Mouse (Mus musculus) splenic B cell, adult 2 months (primary cell): ENCODE measurements around the gene Dennd1a.
"Not testable (repeated sequence)": the region's sequence is repeated elsewhere in the genome, so short reads cannot be mapped to it uniquely, and the experiment has no call there.

ENCODE experiments used
- DNase-seq: peaks from one replicate; pipeline ENCODE4 v3.0.0-alpha.2; 2011; ENCODE audit warnings: low read depth, low spot score
- H3K27me3 ChIP-seq: 2 replicates; pipeline ENCODE4 v1.6.1; 2012; ENCODE audit warnings: mild to moderate bottlenecking, low read length, moderate library complexity, mixed read lengths; ENCODE audit not compliant: control insufficient read depth, poor library complexity, insufficient read depth, severe bottlenecking
- H3K36me3 ChIP-seq: 2 replicates; pipeline ENCODE4 v1.6.1; 2012; ENCODE audit warnings: mild to moderate bottlenecking, low read length, moderate library complexity, mixed read lengths; ENCODE audit not compliant: control insufficient read depth, poor library complexity, insufficient read depth, severe bottlenecking

The Dennd1a gene

DNA sequence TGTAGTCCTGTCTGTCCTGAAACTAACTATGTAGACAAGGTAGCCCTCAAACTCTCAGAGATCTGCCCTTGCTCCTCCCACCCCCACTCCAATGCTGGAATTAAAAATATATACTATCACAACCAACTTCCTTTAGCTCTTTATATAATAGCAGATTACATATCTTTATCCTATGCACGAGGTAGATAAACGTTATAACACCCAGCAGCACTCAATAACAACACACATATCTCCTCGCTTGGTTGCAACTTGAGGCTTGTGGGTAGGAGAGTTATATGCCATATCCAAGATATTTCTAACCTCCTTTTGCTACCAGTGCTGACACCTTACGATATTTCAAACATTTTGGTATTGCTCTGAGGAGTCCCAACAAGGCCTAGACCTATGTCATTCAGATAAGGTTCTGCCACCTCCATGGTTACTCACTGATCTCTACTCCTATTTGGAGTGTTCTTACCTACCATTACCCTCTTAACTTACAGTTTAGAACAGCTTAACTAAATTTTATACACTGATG lies 346.3 kb downstream of the Dennd1a start:
- DNase-seq: no peak
- H3K36me3 ChIP-seq: no peaks in the 10 kb centered on the region
- no peaks in the 10 kb centered on the region for H3K27me3 ChIP-seq

DNA sequence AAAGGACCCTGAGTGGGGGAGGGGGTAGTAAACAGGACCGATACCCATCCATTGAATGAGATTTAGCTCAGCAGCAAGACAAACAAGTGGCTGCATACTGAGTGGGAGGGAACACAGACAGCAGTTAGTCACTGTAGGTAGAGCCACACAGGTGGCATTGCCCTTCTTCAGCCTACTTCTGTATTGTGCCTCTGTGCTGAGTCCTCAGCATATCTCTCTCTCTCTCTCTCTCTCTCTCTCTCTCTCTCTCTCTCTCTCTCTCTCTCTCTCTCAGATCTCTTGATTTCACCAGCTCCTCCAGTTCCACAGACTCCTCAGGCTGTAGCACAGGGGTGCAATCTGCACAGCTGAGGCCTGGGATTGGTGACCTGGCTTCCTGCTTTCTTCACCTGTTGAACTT lies 347.2 kb downstream of the Dennd1a start:
- Histone ChIP-seq H3K36me3 (no peaks in the 10 kb centered on the region), H3K27me3 (no peaks in the 10 kb centered on the region)
- no peak for DNase-seq

DNA sequence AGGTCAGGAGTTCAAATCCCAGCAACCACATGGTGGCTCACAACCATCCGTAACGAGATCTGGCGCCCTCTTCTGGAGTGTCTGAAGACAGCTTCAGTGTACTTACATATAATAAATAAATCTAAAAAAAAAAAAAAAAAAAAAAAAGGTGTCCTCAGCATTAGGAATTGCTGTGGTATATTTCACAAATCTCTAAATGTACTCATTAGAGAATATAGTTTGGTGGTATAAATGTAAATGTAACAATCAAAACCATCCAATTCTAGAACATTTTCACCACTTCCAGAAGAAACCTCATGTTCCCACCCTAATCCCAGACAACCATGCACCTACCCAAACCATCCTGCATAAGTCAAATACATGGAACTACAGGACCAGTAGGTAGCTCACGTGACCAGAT lies 350.3 kb downstream of the Dennd1a start:
- H3K27me3 ChIP-seq, DNase-seq, H3K36me3 ChIP-seq: not testable (repeated sequence)

DNA sequence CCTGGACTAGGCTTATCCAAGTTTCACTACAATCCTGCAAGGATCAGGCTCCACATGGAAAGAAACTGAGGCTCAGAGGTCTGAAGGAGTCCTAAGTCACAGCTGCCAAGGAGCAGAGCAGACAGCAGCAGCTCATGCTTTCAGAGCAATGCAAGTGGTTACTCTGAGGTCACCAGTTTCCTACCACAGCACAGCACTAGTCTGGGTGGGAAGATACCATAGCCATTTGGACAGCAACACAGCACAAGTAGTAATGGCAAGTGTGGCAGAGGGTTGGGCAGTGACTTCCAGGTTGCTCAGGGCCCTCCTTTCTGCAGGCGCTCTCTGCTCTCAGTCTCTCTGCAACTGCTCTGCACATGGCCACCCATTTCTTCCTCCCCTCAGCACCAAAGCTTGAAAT lies 354.9 kb downstream of the Dennd1a start:
- no peaks in the 10 kb centered on the region for H3K36me3 ChIP-seq
- no peak for DNase-seq
- no peaks in the 10 kb centered on the region for H3K27me3 ChIP-seq

DNA sequence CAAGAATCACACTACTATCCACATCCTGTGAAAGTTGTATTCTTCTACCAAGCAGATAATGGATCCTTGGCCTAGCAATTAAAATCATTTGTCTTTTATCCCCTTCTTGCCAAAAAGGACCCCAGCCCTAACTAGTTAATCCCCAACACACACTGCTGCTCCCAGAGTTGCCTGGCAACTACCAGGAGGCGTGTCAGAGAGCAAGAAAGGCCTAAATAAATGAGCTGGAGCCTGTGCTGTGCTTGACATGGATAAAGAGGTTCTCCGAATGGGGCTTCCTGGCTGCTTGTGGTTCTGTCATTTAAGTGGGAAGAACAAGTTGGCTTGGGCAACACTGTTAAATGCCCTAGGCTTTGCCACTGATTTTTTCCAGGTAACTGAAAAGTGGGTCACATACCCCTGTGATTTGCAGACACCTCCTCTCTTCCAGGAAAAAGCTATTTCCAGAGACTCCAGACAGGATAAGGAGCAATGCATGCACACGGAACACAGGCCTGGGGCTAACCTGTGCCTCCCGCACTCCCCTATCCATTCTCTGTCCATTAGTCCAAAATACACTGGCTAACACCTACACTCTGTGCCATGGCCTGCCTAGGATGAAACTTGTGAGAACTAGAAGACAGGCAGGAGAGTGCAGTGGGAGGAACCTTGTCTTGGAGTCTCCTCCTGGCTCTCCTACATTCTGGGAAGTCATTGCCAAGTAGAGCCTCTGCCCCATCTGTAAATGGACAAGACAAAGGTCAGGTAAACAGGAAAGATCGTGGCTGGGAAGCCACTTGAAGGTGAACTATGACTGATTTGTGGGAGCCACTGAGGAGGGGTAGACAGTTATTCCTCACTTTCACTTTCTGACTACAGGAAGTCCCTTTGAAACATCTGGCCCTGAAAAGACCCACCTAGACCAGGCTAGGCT lies 355.9 kb downstream of the Dennd1a start:
- DNase-seq: no peak
- H3K27me3 ChIP-seq: no peaks in the 10 kb centered on the region

DNA sequence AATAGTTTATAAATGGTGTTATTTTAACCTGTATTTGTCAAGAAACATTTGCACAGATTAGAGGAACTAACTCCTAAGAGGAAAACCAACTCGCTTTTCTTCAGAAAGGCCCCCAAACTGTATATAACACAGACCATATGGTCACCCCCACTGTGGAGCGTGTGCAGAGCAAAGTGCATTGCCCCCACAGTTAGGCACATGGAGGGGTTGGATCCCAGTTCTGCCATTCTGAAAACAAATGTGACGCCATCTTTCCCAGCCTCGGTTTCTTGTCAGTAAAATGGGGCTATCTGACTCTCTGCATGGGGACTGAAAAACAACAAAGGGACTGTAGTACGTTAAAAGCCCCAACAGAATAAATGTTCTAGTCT lies 361.1 kb downstream of the Dennd1a start:
- Histone ChIP-seq H3K36me3 (no peaks in the 10 kb centered on the region), H3K27me3 (no peaks in the 10 kb centered on the region)
- no peak for DNase-seq

More for the DNA sequence above, 355.9 kb downstream of the Dennd1a start:
- no peaks in the 10 kb centered on the region for H3K36me3 ChIP-seq

DNA sequence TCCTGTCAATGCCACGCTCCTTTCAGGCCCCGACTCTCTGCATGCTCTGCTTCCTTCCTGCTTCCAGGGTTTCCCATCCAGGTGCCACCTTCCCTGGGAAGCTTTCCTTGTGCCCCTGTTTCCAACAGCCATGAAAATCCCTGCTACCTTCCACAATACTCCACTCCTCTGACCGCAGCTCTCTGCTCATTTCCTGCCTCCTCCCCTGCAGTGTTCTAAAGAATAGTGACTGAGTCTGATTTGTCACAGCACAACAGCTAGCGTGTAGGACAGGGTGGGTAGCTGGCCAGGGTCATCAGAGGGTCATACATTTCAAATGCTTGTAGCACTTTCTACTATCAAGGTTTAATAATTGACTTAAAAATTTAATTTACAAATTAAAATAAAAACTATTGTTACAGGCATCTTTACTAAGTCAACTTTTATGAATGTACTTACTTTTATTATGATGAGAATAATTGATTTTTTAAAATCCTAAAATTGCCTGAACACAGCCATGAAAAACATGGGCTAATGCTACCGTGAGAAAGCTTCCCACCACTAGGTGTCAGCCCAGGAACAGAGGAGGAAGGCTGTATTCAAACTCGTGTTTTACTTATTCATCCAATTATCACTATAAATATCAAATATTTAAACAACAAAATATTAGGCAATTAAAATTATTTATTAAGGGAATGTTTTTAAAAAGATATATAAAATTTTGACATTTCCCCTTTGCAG lies 361.6 kb downstream of the Dennd1a start:
- no peaks in the 10 kb centered on the region for H3K36me3 ChIP-seq
- no peaks in the 10 kb centered on the region for H3K27me3 ChIP-seq
- DNase-seq: peak; percentile 55

DNA sequence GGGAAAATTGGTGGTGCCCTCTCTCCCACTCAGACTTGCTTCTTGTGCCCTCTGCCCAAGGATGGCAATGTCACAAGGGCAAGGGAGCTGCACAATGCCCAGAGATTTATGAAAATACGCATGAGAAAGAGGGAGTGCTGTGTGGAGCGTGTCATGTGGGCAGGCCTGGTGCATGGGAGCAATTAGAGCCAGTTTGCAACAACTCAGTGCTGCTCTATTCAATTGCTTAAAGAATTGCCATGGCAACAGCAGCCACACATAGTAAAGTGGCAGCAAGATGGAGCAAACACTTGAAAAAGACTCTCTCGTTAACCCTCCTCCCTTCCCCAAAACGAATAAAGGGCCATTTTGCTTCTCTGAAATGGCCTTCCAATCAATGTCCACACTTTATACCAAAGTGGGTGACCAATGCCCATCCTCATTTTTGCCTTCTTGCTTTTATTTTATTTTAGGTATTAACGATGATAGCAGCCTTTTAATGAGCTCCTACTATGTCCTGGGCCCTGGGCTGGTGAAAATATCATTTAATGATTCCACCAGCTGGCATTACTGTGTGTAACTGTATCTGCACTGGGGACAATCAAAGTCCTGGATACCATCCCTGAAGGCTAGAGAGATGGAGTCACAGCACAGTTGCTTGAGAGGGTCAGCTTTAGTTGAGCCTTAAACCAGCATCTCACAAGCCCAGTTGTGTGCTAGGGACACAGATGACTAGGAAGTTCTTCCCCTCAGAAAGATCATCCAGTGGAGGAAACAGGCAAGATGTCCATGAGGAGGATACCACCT lies 378.3 kb downstream of the Dennd1a start:
- H3K36me3 ChIP-seq: no peaks in the 10 kb centered on the region
- no peaks in the 10 kb centered on the region for H3K27me3 ChIP-seq
- DNase-seq: no peak

DNA sequence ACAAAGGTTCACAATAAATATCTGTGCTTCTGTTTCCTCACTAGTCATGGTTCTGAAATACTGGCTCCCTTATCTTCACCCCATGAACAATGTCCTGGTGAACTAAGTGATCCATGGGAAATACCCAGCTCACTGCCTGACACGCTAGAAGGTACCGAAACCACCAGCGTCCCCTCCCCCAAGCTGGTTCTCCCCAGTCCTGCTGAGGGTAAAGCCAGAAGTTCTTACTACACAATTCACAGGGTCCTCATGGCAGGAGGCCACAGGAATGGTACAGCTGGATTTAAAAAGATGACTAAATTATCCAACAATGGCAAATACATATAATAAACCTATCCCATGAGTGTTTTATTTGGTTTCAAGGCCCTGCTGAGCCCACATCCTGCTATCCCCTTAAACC lies 378.9 kb downstream of the Dennd1a start:
- Histone ChIP-seq H3K27me3 (no peaks in the 10 kb centered on the region), H3K36me3 (no peaks in the 10 kb centered on the region)
- DNase-seq: no peak

DNA sequence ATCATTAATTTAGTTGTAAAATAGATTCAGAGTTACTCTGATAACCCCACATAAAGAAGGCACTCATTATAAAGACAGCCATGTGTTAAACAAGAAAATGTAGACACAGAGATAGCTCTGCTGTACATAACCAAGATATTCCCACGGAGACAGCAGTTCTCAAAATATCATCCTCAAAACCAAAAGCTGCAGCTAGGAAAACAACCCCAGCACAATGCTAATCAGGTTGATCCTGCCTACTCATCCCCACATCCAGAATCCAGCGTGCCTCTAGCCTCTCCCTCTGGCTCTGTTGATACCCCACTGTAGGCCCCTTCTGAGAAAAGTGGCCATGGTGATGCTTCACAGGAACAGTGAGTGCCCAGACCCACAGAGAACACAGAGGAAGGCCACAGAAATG lies 380.9 kb downstream of the Dennd1a start:
- no peak for DNase-seq
- Histone ChIP-seq H3K27me3 (no peaks in the 10 kb centered on the region), H3K36me3 (no peaks in the 10 kb centered on the region)

DNA sequence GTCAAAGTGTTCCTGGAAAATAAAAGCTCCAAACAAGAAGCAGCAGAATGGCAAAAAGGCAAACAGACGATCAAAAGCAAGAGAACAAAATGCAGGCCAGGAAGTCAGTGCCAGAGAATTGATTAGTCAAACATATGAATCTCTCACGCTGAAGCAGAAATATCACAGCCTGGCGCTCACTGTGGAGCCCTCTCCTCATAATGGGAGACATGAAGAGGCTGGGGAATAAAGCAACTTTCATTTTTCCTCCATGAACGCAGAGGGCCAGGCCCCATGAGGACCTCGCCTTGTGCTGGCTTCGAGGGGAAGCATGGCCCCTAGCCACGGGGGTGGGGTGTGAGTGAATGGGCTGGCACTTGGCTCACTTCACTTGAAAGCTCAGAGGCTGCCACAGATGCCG lies 383.9 kb downstream of the Dennd1a start:
- H3K36me3 ChIP-seq: no peaks in the 10 kb centered on the region
- DNase-seq: no peak
- no peaks in the 10 kb centered on the region for H3K27me3 ChIP-seq

DNA sequence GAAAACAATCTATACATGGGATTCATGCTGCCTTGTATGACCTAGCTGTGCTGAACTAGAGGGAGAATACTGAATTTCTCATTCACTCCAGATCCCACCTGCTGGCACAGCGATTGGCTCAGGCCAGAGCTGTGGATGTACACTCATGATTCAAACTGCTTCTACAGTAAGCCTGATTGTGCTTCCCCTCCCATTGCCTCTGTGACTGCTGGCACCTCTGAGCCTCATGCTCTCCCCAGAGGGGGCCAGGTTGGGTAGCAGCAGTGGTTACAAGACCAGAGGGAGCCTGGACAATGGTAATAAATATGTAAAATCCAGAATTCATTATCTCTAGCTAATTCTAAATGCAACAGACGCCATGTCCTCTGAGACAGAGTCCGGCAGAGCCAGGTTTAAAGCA lies 404.0 kb downstream of the Dennd1a start:
- H3K27me3 ChIP-seq: no peaks in the 10 kb centered on the region
- no peak for DNase-seq
- H3K36me3 ChIP-seq: no peaks in the 10 kb centered on the region

DNA sequence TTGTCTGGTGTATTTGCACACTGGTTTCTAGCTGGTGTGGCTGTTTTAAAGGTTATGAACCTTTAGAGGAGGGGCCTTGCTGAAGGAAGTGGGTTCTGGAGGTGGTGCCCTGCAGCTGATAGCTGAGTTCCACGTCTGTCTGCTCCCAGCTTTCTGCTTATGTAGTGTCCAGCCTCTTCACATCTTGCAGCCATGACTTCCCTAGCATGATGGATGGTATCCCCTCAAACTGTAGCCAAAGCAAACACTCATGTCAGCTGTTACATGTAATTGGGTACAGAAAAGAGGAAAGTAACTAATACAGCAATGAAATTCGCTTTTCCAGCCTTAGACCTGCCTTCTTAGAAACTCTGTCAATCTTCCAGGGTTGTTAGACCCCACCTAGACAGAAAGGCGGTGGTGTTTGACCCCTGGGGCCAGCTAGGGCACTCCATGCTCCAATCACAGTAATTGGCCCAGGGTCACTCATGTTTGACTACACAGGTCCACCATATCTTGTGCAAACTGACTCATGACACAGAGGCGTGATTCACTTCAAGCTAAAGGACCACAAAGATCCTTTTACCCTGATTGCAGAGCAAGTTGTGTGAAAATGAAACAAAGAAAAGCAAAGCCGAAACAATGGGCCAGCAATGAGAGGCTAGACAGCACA lies 405.8 kb downstream of the Dennd1a start:
- Histone ChIP-seq H3K36me3 (no peaks in the 10 kb centered on the region), H3K27me3 (no peaks in the 10 kb centered on the region)
- no peak for DNase-seq

DNA sequence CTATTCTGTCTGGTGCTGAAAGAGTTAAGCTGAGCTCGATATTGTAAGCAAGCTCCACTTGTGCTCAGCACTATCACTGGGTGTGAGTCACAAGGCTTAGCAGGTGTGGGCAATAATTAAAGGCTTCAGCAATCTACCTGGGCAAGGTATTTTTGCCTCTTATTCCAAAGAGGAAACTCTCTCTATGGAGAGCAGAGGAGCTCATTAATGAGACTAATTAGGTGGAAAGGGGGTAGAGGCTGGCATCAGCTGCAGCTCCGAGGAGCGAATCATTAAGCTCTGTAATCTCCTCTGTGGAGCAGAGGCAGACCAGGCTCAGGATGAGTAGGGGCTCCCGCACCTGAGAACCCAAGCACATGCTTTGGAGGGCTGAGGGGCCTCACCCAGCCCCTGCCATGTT lies 407.5 kb downstream of the Dennd1a start:
- no peaks in the 10 kb centered on the region for H3K27me3 ChIP-seq
- no peak for DNase-seq
- H3K36me3 ChIP-seq: no peaks in the 10 kb centered on the region
